8 mouse cellular contexts compared by ENCODE assay signal in genomic region chr11:22972746-22973526, GRCm38 (mm10). TPM values are rescaled to one million over a fixed set of nuclear protein-coding genes. Genes with fewer than 3 reads are reported as not detected.
DNase-seq lines count a peak whose midpoint lies in the region; ATAC-seq and TF ChIP-seq lines count a peak whose summit lies in the region.

No protein-coding gene starts in this region.

- peak; percentile 66 for ATAC-seq in embryonic facial prominence, embryonic 11.5 days (replicated peaks; ENCODE audit: insufficient number of reproducible peaks, low FRiP score, low TSS enrichment, low read depth)
- peak; percentile 71 for ATAC-seq in granulocyte monocyte progenitor cell, adult 5-6 weeks (replicated peaks; ENCODE audit: poor library complexity, severe bottlenecking)
- ATAC-seq in intestine, postnatal 0 days: peak; percentile 71
- ATAC-seq in limb, embryonic 11.5 days (ENCODE audit: insufficient number of reproducible peaks, low FRiP score, low TSS enrichment, low read depth): peak; percentile 53; the same call in 1 of the 2 replicates
- peak; percentile 76 for ATAC-seq in midbrain, embryonic 13.5 days

- no peaks in the 10 kb centered on the region for H3K27me3 ChIP-seq in embryonic facial prominence, embryonic 11.5 days (ENCODE audit: control insufficient read depth, insufficient read depth, low read length)
- no peaks in the 10 kb centered on the region for H3K27me3 ChIP-seq in intestine, postnatal 0 days (replicated peaks; ENCODE audit: control insufficient read depth, insufficient read depth, low read length)
- H3K27me3 ChIP-seq in limb, embryonic 11.5 days (ENCODE audit: control insufficient read depth, insufficient read depth, low read length): no peaks in the 10 kb centered on the region
- no peaks in the 10 kb centered on the region for H3K27me3 ChIP-seq in midbrain, embryonic 13.5 days
- H3K27me3 ChIP-seq in small intestine, adult 2 months (ENCODE audit: control insufficient read depth, insufficient read depth, low read length): no peaks in the 10 kb centered on the region

- H3K4me1 ChIP-seq in embryonic facial prominence, embryonic 11.5 days (ENCODE audit: control insufficient read depth, insufficient read depth, low read length): no peaks in the 10 kb centered on the region
- H3K4me1 ChIP-seq in intestine, postnatal 0 days (replicated peaks; ENCODE audit: control insufficient read depth, insufficient read depth, low read length): no peaks in the 10 kb centered on the region
- H3K4me1 ChIP-seq in limb, embryonic 11.5 days (ENCODE audit: control insufficient read depth, insufficient read depth, low read length): no peaks in the 10 kb centered on the region
- H3K4me1 ChIP-seq in midbrain, embryonic 13.5 days (replicated peaks): peaks cover 39% of the 10 kb centered on the region
- H3K4me1 ChIP-seq in small intestine, adult 2 months (ENCODE audit: control insufficient read depth, insufficient read depth, insufficient read length, low read length): peaks cover 3% of the 10 kb centered on the region; the same call in 1 of the 2 replicates

- H3K9me3 ChIP-seq in embryonic facial prominence, embryonic 11.5 days (replicated peaks; ENCODE audit: control insufficient read depth, low read length): peaks cover 2% of the 10 kb centered on the region; the same call in 1 of the 2 replicates
- H3K9me3 ChIP-seq in intestine, postnatal 0 days (ENCODE audit: control insufficient read depth): no peaks in the 10 kb centered on the region
- peaks cover 11% of the 10 kb centered on the region; the same call in 1 of the 2 replicates for H3K9me3 ChIP-seq in limb, embryonic 11.5 days (ENCODE audit: control insufficient read depth, low read length)
- H3K9me3 ChIP-seq in midbrain, embryonic 13.5 days: peaks cover 25% of the 10 kb centered on the region

- peak overlapping the region; percentile 66 for H3K9ac ChIP-seq in embryonic facial prominence, embryonic 11.5 days (replicated peaks; ENCODE audit: low read length)
- H3K9ac ChIP-seq in intestine, postnatal 0 days (ENCODE audit: low read depth, low read length): peak overlapping the region; percentile 52
- H3K9ac ChIP-seq in limb, embryonic 11.5 days (ENCODE audit: low read length): peak overlapping the region; percentile 57
- peak overlapping the region; percentile 72 for H3K9ac ChIP-seq in midbrain, embryonic 13.5 days (replicated peaks)

- peak overlapping the region; percentile 55 for H3K4me3 ChIP-seq in embryonic facial prominence, embryonic 11.5 days (ENCODE audit: low read depth, low read length)
- H3K4me3 ChIP-seq in intestine, postnatal 0 days (ENCODE audit: low read depth, low read length): peak overlapping the region; percentile 56
- H3K4me3 ChIP-seq in limb, embryonic 11.5 days (ENCODE audit: low read depth, low read length): peak overlapping the region; percentile 59
- peak overlapping the region; percentile 59 for H3K4me3 ChIP-seq in midbrain, embryonic 13.5 days (replicated peaks)
- peak overlapping the region; percentile 70 for H3K4me3 ChIP-seq in small intestine, adult 2 months (ENCODE audit: low read depth, low read length)

- no peak for TF ChIP-seq CTCF in intestine, postnatal 0 days (IDR thresholded peaks at IDR 0.05; ENCODE audit: low read depth)
- TF ChIP-seq CTCF in small intestine, adult 2 months (IDR thresholded peaks at IDR 0.05; ENCODE audit: extremely low read depth, insufficient read length, insufficient replicate concordance, low read depth, low read length): no peak

- TF ChIP-seq POLR2A in small intestine, adult 2 months (IDR thresholded peaks at IDR 0.05; ENCODE audit: low read depth, low read length): no peak; the same call in 1 of the 2 replicates

- 49% methylated on average over 44 of the region's 46 CpGs for WGBS in embryonic facial prominence, embryonic 11.5 days
- WGBS in intestine, postnatal 0 days: 45% methylated on average over 43 of the region's 46 CpGs
- WGBS in limb, embryonic 11.5 days: 54% methylated on average over 45 of the region's 46 CpGs
- WGBS in midbrain, embryonic 13.5 days: 50% methylated on average over 43 of the region's 46 CpGs
- 54% methylated on average over 45 of the region's 46 CpGs for WGBS in small intestine, adult 2 months

- H3K4me2 ChIP-seq in embryonic facial prominence, embryonic 11.5 days (ENCODE audit: low read depth, low read length): peak overlapping the region; percentile 69
- H3K4me2 ChIP-seq in intestine, postnatal 0 days (replicated peaks; ENCODE audit: low read depth): peak overlapping the region; percentile 86
- peak overlapping the region; percentile 76 for H3K4me2 ChIP-seq in limb, embryonic 11.5 days (ENCODE audit: low read depth, severe bottlenecking)
- H3K4me2 ChIP-seq in midbrain, embryonic 13.5 days (replicated peaks): peak overlapping the region; percentile 70

- H3K27ac ChIP-seq in embryonic facial prominence, embryonic 11.5 days (replicated peaks; ENCODE audit: low read depth, low read length): no peak overlapping the region
- H3K27ac ChIP-seq in intestine, postnatal 0 days (ENCODE audit: low read depth, low read length): peak overlapping the region; percentile 75
- H3K27ac ChIP-seq in limb, embryonic 11.5 days (replicated peaks; ENCODE audit: low read depth, low read length): no peak overlapping the region
- H3K27ac ChIP-seq in midbrain, embryonic 13.5 days: peak overlapping the region; percentile 70
- H3K27ac ChIP-seq in small intestine, adult 2 months (ENCODE audit: insufficient read depth, low read depth, low read length): peak overlapping the region; percentile 71

- peak; percentile 81 to 86 for DNase-seq in left cerebral cortex, adult 18-20 months (ENCODE audit: low spot score in 2 of 2)
- no peak for DNase-seq in left cerebral cortex, adult 11 months (ENCODE audit: low spot score)
- DNase-seq in embryonic facial prominence, embryonic 11.5 days (ENCODE audit: low spot score): peak; percentile 73
- peak; percentile 80 for DNase-seq in limb, embryonic 11.5 days (ENCODE audit: low spot score)

- no peaks in the 10 kb centered on the region; the same call in 1 of the 2 replicates for H3K36me3 ChIP-seq in embryonic facial prominence, embryonic 11.5 days (replicated peaks; ENCODE audit: control insufficient read depth, insufficient read depth, low read depth, low read length)
- H3K36me3 ChIP-seq in intestine, postnatal 0 days (ENCODE audit: control insufficient read depth, insufficient read depth): 0 out of 2 replicates have a peak, but pooled peaks cover 13% of the 10 kb centered on the region
- H3K36me3 ChIP-seq in limb, embryonic 11.5 days (ENCODE audit: control insufficient read depth, insufficient read depth, low read length): 0 out of 2 replicates have a peak, but pooled peaks cover 5% of the 10 kb centered on the region
- H3K36me3 ChIP-seq in midbrain, embryonic 13.5 days: peaks cover 36% of the 10 kb centered on the region
- H3K36me3 ChIP-seq in small intestine, adult 2 months (ENCODE audit: control insufficient read depth, insufficient read depth, low read length): peaks cover 8% of the 10 kb centered on the region

RNA-seq across cellular contexts. Expression of gene Zrsr1, which starts 1.1 kb away (rescaled TPM):
- total RNA-seq in left cerebral cortex, adult 18-20 months (2021): 10 to 100 TPM; 70.9 to 72.5 TPM
- polyA plus RNA-seq in embryonic facial prominence, embryonic 11.5 days (2014; fragmentation: Nextera tagmentation; extraction: Ambion mirVana): 4.8 TPM in 2 replicates
- 3.2 and 4.1 TPM in 2 replicates for total RNA-seq in granulocyte monocyte progenitor cell, adult 5-6 weeks (2014; fragmentation: Nextera tagmentation)
- total RNA-seq in granulocyte monocyte progenitor cell, adult 5-6 weeks (2017): 4.5 and 9.3 TPM in 2 replicates
- 2.0 and 2.3 TPM in 2 replicates for polyA plus RNA-seq in intestine, postnatal 0 days (2015; fragmentation: Nextera tagmentation; extraction: Ambion mirVana)
- 2.7 and 4.0 TPM in 2 replicates for polyA plus RNA-seq in limb, embryonic 11.5 days (2014; fragmentation: Nextera tagmentation; extraction: Ambion mirVana)
- polyA plus RNA-seq in midbrain, embryonic 13.5 days (2015; fragmentation: Nextera tagmentation; extraction: Ambion mirVana): 5.8 and 6.7 TPM in 2 replicates
- 2.5 and 3.9 TPM in 2 replicates for polyA plus RNA-seq in small intestine, adult 2 months (2012; rRNA removed)

RNA-seq across cellular contexts. Expression of gene Gm28048, which starts 9.0 kb away (rescaled TPM):
- 10 to 100 TPM; 10.1 to 11.3 TPM for total RNA-seq in left cerebral cortex, adult 18-20 months (2021)
- 9.5 and 9.8 TPM in 2 replicates for polyA plus RNA-seq in embryonic facial prominence, embryonic 11.5 days (2014; fragmentation: Nextera tagmentation; extraction: Ambion mirVana)
- 70.6 and 93.5 TPM in 2 replicates for total RNA-seq in granulocyte monocyte progenitor cell, adult 5-6 weeks (2014; fragmentation: Nextera tagmentation)
- total RNA-seq in granulocyte monocyte progenitor cell, adult 5-6 weeks (2017): 48.6 and 74.5 TPM in 2 replicates
- polyA plus RNA-seq in intestine, postnatal 0 days (2015; fragmentation: Nextera tagmentation; extraction: Ambion mirVana): 15.8 and 20.3 TPM in 2 replicates
- 5.2 and 6.9 TPM in 2 replicates for polyA plus RNA-seq in limb, embryonic 11.5 days (2014; fragmentation: Nextera tagmentation; extraction: Ambion mirVana)
- polyA plus RNA-seq in midbrain, embryonic 13.5 days (2015; fragmentation: Nextera tagmentation; extraction: Ambion mirVana): 2.7 and 4.4 TPM in 2 replicates
- polyA plus RNA-seq in small intestine, adult 2 months (2012; rRNA removed): not detected in 2 replicates

RNA-seq across cellular contexts. Expression of gene Commd1, which starts 9.2 kb away (rescaled TPM):
- total RNA-seq in left cerebral cortex, adult 18-20 months (2021): 10 to 100 TPM; 46.4 to 47.6 TPM
- 402 and 452 TPM in 2 replicates for polyA plus RNA-seq in embryonic facial prominence, embryonic 11.5 days (2014; fragmentation: Nextera tagmentation; extraction: Ambion mirVana)
- total RNA-seq in granulocyte monocyte progenitor cell, adult 5-6 weeks (2014; fragmentation: Nextera tagmentation): 95.6 and 97.6 TPM in 2 replicates
- total RNA-seq in granulocyte monocyte progenitor cell, adult 5-6 weeks (2017): 119 and 143 TPM in 2 replicates
- polyA plus RNA-seq in intestine, postnatal 0 days (2015; fragmentation: Nextera tagmentation; extraction: Ambion mirVana): 286 and 294 TPM in 2 replicates
- 405 and 417 TPM in 2 replicates for polyA plus RNA-seq in limb, embryonic 11.5 days (2014; fragmentation: Nextera tagmentation; extraction: Ambion mirVana)
- 307 and 311 TPM in 2 replicates for polyA plus RNA-seq in midbrain, embryonic 13.5 days (2015; fragmentation: Nextera tagmentation; extraction: Ambion mirVana)
- polyA plus RNA-seq in small intestine, adult 2 months (2012; rRNA removed): 4.9 and 5.2 TPM in 2 replicates

RNA-seq across cellular contexts. Expression of gene Cct4, which starts 17.4 kb away (rescaled TPM):
- total RNA-seq in left cerebral cortex, adult 18-20 months (2021): 100 to 1,000 TPM; 111 to 117 TPM
- 458 and 477 TPM in 2 replicates for polyA plus RNA-seq in embryonic facial prominence, embryonic 11.5 days (2014; fragmentation: Nextera tagmentation; extraction: Ambion mirVana)
- 190 and 205 TPM in 2 replicates for total RNA-seq in granulocyte monocyte progenitor cell, adult 5-6 weeks (2014; fragmentation: Nextera tagmentation)
- 260 and 305 TPM in 2 replicates for total RNA-seq in granulocyte monocyte progenitor cell, adult 5-6 weeks (2017)
- 95.3 and 101 TPM in 2 replicates for polyA plus RNA-seq in intestine, postnatal 0 days (2015; fragmentation: Nextera tagmentation; extraction: Ambion mirVana)
- 409 and 417 TPM in 2 replicates for polyA plus RNA-seq in limb, embryonic 11.5 days (2014; fragmentation: Nextera tagmentation; extraction: Ambion mirVana)
- 315 and 322 TPM in 2 replicates for polyA plus RNA-seq in midbrain, embryonic 13.5 days (2015; fragmentation: Nextera tagmentation; extraction: Ambion mirVana)
- 40.9 and 121 TPM in 2 replicates for polyA plus RNA-seq in small intestine, adult 2 months (2012; rRNA removed)

RNA-seq across cellular contexts. Expression of gene Fam161a, which starts 34.4 kb away (rescaled TPM):
- 1 to 10 TPM; 3.2 to 5.2 TPM for total RNA-seq in left cerebral cortex, adult 18-20 months (2021)
- 2.5 and 4.1 TPM in 2 replicates for polyA plus RNA-seq in embryonic facial prominence, embryonic 11.5 days (2014; fragmentation: Nextera tagmentation; extraction: Ambion mirVana)
- 2.4 and 3.6 TPM in 2 replicates for total RNA-seq in granulocyte monocyte progenitor cell, adult 5-6 weeks (2014; fragmentation: Nextera tagmentation)
- total RNA-seq in granulocyte monocyte progenitor cell, adult 5-6 weeks (2017): 1.3 and 1.7 TPM in 2 replicates
- polyA plus RNA-seq in intestine, postnatal 0 days (2015; fragmentation: Nextera tagmentation; extraction: Ambion mirVana): 1.9 and 2.8 TPM in 2 replicates
- 1.6 and 2.5 TPM in 2 replicates for polyA plus RNA-seq in limb, embryonic 11.5 days (2014; fragmentation: Nextera tagmentation; extraction: Ambion mirVana)
- polyA plus RNA-seq in midbrain, embryonic 13.5 days (2015; fragmentation: Nextera tagmentation; extraction: Ambion mirVana): 4.8 and 5.0 TPM in 2 replicates
- polyA plus RNA-seq in small intestine, adult 2 months (2012; rRNA removed): 0.06 TPM in 1 of 2 replicates, not detected in the other

Comparison
In these comparisons a context has a peak if more than half of its experiments do, and no peak if none do; other contexts are left out.
1. H3K27ac ChIP-seq: peak in intestine, postnatal 0 days (single experiment), midbrain, embryonic 13.5 days (single experiment) and small intestine, adult 2 months (single experiment); none in embryonic facial prominence, embryonic 11.5 days (single experiment) and limb, embryonic 11.5 days (single experiment).
2. RNA of gene Commd1, which starts 9.2 kb away (polyA plus RNA-seq): 402 to 452 TPM in embryonic facial prominence, embryonic 11.5 days, 405 to 417 TPM in limb, embryonic 11.5 days, 307 to 311 TPM in midbrain, embryonic 13.5 days and 286 to 294 TPM in intestine, postnatal 0 days; 4.9 to 5.2 TPM in small intestine, adult 2 months; every median in the first group is over 10 times any median in the second.
3. Peak in every context shown above with its lines, with median percentiles within 50 percentile points of each other: ATAC-seq, H3K4me2 ChIP-seq, H3K4me3 ChIP-seq and H3K9ac ChIP-seq.